Mouse (Mus musculus) embryo, embryonic 9.5 days (tissue): Measurements from ENCODE around the gene Ube2m.

Source experiments
- DNase-seq: peaks from one replicate; pipeline ENCODE4 v3.0.0-alpha.2; 2017; ENCODE audit errors: extremely low spot score

Ube2m gene

DNA sequence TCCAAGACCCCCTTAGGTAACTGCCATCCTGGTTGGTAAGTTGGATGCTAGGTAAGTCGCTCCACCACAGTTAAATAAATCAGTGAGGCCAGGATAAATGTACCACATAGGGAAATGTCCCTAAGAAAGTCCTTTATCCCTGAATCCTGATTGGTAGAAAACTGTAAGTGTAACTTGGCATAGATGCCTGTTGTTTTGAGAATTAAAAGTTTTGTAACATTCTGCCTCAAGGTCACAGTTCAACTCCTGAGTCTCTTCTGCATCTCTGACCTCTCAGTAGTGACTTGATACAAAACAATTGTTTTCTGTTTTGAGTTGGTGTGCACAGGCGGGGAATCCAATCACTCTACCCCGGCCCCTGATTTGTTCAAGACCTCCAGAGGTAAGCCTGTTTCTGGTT is 39.2 kb downstream of the Ube2m start, which contains the start of gene Trim28:
Gene Trim28, plus strand, starts transcription at position 264 of the 400 bp plus-strand sequence.
- DNase-seq = no peak

DNA sequence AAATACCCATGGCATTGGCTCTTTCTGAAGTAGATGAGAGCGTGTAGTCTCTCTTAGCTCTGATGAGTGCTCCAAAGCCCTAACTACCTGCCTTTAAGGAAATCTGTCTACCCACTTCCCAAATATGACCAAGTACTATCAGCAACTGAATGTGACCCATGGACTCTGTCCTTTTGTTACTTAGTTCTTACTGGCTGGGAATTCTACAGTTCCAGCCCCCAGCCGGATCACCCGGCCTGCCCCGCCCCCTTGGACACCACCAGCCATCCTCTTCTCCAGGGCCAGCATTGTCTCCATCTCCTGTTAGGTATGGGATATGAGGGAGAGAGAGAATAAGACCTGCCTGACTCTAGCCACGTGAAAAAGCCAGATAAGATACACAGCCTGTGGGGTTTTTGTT is 40.0 kb downstream of the Ube2m start, which contains the start of gene Slc27a5:
Gene Slc27a5, minus strand, starts transcription at position 140 of the 400 bp plus-strand sequence.
- DNase-seq = no peak

DNA sequence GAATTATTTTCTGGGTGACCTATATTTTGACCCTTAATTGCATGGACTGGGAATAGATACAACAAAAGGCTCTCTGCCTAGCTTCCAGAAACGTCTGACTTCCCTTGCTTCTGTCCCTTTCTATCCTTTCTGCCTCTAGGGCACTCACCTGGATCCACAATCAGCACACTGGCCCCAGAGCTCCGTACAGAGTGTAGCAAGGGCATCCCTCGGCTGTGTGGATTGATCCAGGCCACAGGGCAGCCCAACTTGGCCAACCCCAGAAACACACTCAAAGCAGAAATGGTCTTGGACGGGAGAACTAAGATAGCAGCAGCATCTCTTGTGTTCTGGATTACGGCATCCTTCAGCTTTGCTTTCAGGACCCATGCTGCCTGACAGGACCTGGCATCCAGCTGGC is 40.8 kb downstream of the Ube2m start:
- no peak for DNase-seq

DNA sequence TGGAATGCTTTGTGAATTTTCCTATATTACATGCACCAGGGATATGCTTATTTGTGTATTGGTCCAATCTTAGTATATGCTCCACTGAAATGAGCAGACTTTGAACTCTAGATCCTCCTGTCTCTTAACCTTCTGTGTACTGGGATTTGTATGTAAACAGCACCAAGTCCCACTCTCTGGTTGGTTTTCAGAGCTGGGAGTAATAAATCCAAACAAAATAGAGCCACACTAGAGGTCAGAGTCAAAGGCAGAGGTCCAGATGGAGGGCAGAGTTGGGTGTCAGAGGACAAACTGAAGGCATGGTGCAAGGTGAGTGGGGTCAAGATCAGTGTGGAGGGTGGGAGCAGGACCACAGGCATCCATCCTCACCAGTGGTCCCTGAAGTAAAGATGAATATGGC is 42.2 kb downstream of the Ube2m start:
- no peak for DNase-seq

DNA sequence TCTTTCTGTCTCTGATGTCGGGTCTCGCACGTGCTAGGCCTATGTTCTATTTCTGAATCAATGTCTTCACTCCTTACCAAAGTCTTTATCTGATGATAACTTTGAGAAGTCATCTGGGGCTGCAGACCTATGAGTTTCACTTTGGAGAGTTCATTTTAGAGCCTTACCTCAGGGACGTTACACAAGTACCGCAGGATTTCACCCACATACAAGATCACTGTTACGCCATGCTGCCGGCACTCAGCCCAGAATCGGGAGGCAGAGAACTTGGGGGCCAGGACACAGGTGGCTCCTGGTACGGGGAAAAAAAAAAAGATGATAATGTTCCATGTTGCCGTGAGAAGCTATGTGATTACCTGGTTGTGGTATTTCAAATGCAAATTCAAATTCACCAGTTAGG is 44.9 kb downstream of the Ube2m start:
- no peak for DNase-seq

DNA sequence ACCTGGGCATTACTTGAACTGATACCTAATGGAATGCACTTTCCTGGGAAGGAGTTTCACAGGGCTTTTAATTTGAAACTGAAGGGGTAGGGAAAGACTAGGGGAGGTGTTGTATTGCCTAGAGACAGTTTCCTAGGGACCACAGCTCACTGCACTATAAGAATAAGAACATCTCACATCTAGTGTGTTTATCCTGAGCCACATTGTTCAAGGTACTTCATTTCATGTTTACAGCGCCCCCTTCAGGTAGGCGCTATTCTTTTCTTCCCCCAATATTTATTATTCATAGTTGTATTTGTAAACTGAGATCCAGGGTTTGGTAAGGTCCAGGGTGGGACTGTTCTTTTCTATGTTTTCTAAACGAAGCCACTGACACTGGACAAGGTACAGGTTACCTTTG is 45.9 kb downstream of the Ube2m start:
- DNase-seq = no peak

DNA sequence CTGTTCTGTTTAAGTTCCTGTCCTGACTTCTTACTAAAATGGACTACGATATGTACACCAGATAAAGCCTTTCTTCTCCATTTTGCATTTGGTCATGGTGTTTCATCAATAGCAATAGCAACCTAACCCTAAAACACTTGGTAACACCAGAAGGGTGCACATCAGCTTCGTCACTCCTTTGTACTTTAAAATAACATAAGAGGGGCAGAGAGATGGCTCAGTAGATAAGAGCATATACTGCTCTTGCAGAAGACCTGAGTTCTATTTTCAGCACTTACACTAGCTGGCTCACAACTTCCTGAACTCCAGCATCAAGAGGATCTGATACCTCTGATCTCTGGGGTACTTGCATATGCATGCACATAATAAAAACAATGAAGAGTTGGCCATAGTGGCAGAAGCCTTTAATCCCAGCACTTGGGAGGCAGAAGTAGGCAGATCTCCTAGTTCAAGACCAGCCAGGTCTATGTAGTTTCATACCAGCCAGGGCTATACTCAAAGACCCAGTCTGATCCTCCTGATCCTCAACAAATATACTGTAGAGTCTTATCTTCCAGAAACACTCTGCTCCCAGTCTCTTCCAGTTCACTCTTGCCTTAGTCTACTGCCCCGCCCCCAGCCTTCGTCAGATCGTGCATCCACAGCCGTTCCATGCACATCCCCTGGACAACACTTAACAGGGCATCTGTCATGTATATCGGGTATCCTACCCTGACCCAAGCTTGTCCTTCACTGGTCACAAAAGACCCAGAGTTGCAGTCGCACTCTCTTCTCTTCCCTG is 50.5 kb downstream of the Ube2m start:
- DNase-seq = no peak

DNA sequence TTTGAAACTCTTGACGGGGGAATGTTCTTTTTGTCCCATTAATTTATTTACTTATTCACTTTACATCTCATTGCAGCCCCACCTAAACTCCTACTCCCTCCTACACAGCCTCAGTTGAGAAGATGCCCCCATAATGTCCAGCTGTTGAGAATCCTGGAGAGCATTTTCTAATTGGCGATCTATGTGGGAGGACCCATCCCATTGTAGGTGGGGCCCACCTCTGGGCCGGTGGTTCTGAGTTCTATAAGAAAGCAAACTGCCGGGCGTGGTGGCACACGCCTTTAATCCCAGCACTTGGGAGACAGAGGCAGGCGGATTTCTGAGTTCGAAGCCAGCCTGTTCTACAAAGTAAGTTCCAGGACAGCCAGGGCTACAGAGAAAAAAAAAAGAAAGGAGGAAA is 51.2 kb downstream of the Ube2m start:
- no peak for DNase-seq

DNA sequence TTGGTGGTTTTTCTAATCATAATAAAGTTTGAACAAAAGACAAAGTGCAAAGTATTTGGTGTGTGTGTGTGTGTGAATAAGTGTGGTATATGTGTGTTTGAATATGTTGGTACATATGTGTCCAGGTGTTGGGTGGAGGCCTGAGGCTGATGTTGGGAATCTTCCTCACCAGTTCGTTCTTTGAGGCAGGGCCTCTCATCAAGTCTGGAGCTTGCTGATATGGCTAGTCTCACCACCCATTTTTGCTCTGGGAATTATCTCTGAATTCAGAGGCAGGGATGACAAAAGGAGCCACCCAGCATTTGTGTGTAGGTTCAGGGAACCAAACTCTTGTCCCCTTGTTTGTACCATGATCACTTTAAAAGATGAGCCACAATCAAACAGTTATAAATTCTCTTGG is 52.4 kb downstream of the Ube2m start:
- DNase-seq = no peak
